Mouse (Mus musculus) embryonic fibroblast, embryonic 13.5 days (primary cell): ENCODE data around the gene Pdrg1.

Experiments used
- CTCF ChIP-seq: IDR thresholded peaks from 2 replicates; pipeline ENCODE4 v1.5.1; 2011; ENCODE audit warnings: mild to moderate bottlenecking, control low read depth, low read length, moderate library complexity, borderline replicate concordance; ENCODE audit not compliant: insufficient read depth
- POLR2A ChIP-seq: IDR thresholded peaks from 2 replicates; pipeline ENCODE4 v1.6.1; 2011; ENCODE audit warnings: low read depth, mild to moderate bottlenecking, control low read depth, low read length, moderate library complexity

- TF ChIP-seq CTCF: no peak
- no peak for TF ChIP-seq POLR2A
These were observed 34.8 kb upstream of the Pdrg1 start for GRCm38 (mm10) chr2:153049997-153050358.
